Mouse (Mus musculus) kidney, adult 11 months (tissue): ENCODE measurements around the gene Hoxc10.
A peak's percentile ranks its signal among the peaks of the same experiment; 100 is the strongest.

ENCODE experiments used
- DNase-seq: peaks from one replicate; pipeline ENCODE4 v3.0.0; 2022

Hoxc10 gene

DNA sequence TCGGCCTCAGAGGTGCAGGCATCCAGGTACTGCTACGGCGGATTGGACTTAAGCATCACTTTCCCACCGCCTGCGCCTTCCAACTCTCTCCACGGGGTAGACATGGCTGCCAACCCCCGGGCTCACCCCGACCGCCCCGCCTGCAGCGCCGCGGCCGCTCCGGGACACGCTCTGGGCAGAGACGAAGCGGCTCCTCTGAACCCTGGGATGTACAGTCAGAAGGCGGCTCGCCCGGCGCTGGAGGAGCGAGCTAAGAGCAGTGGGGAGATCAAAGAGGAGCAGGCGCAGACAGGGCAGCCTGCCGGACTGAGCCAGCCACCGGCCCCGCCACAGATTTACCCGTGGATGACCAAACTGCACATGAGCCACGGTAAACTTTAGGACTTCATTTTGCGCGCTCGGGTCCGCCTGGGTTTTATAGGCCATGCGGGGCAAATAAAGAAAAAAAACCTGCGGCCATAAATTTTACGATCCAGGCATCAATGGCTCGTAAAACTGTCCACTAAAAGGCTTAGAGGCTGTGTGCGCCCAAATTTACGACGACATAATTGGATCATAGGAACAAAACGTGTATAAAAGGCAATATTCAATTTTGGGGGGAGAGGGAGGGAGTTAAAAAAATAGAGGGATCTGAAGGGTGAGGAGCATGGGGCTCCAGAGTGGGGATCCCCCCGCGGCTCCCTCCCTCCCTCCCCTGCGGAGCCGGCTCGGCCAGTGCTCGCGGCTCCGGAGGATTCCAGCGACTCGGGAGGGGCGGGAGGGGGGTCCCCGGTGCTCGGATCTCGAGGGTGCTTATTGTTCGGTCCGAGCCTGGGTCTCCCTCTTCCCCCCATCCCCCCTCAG lies 47.8 kb downstream of the Hoxc10 start:
- peak; percentile 41 for DNase-seq

DNA sequence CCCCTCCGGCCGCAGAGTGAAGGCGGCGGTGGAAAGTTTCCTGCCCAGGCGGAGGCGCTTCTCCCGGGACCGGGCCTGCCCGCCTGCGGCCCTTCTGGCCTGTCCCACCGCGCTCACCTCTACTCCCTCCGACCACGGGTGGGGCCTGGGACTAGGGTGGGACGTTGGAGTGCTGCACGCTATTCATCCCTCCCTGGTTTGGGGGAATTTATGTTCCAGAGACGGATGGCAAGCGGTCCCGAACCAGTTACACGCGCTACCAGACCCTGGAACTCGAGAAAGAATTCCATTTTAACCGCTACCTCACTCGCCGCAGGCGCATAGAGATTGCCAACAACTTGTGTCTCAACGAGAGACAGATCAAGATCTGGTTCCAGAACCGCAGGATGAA lies 48.4 kb downstream of the Hoxc10 start:
- no peak for DNase-seq

DNA sequence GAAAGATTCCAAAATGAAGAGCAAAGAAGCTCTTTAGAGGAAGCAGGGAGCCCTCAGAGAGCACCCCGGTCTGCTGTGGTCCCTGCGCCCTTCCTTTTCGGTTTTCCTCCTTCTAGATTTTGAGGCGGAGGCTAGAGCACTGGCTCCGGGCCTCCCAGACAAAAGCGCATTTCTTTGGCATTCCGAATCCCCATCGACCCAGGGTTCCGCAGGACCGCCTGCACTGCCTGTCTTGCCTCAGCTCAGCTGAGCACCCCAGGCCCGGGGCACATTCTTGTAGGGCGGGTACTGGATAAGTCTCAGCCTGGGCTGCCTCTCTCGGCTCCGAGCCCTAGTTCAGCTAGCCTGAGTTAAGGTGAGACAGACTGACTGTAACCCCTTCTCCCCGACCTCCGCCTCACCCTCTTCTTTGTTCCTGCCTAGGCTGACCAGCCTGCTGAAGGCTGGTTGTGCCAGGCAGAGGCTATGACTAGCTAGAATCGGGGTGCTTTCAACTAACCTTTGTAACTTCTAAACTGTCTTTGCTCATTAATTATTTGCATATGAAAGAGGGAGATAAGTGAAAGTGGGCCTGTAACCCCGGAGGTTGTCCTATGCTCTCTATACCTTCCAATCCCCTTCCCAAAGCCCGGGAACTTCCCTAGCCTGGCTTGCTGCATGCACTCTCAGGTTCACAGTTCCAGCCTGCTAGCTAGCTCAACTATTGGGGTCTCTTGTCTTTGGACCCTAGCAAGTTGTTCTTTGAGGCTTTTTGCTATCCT lies 49.0 kb downstream of the Hoxc10 start:
- no peak for DNase-seq

DNA sequence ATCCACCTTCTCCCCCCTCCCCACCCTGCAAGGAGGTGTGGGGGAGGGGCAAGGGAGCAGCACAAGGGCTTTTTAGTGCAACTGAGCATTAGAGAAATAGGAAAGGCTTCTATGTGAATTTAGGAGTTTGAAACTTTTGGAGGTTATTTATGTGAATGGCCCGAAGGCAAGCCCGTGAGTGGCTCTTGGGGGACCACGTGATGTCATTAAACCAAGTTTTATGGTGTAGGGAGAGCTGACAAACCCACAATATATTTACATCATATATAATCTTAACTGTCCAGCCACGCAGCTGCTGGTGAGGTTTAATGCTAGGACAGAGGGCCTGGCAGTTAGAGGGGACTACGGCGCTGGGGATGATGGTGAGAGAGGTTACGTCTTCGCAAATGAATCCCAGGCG lies 52.0 kb downstream of the Hoxc10 start, which contains the start of gene Hoxc4:
Gene Hoxc4 (plus strand): TSS at position 299 of the 400 bp plus-strand sequence.
- no peak for DNase-seq

DNA sequence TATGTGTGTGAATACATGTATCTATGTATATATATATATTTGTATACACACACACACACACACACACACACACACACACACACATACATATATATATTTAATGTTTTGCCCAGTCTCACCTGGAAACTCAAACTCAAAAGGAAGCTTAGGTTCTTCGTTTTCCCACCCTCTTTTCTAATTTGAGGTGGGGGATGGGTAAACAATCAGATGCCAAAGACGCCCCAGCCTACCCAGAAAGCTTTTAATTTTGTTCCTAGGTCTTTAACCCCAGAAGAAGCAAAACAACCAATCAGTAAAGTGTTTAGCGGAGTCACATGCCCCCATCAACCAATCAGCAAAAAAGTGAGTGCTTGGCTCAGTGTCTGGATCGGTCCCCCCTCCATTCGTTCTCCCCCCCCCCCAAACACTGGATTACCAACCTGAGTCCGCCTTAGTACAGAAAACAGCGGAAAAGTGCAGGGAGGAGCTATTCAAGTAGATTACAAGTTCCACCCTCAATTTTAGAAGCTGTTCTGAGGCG lies 54.4 kb downstream of the Hoxc10 start:
- no peak for DNase-seq
